In the genomic region with DNA sequence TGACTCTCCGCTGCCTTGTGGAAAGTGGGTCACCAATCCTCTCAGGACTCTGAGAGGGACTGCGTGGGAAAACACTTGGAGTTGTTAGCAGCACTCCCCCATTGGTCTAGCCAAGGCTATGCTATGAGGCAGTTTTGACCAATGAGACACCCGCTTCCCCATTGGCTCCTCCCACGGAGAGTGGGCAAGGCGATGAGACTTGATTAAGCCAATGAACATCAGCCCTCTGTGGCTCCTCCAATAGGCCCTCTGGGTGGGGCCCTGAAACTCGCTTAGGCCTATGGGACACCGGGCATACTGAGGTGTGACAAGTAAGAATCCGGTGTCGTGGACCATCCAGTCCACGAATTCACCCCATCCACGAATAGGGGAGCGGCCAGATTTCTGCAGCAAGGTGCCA, we compare ENCODE assay signal across 8 mouse cellular contexts. TPM values are rescaled to one million over a fixed set of nuclear protein-coding genes. Genes with fewer than 3 reads are reported as not detected.
A peak's percentile ranks its signal among the peaks of the same experiment; 100 is the strongest.
DNase-seq lines count a peak whose midpoint lies in the region; ATAC-seq and TF ChIP-seq lines count a peak whose summit lies in the region.

No protein-coding gene starts in this region.

- no peak for TF ChIP-seq CTCF in forebrain, postnatal 0 days (IDR thresholded peaks at IDR 0.05; ENCODE audit: low read depth)

- peak overlapping the region; percentile 24; the same call in 1 of the 2 replicates for H3K4me2 ChIP-seq in forebrain, postnatal 0 days (ENCODE audit: low read depth)
- peak overlapping the region; percentile 49 for H3K4me2 ChIP-seq in lung, embryonic 15.5 days

- H3K36me3 ChIP-seq in forebrain, postnatal 0 days (ENCODE audit: insufficient read depth) = no peaks in the 10 kb centered on the region
- H3K36me3 ChIP-seq in lung, embryonic 15.5 days = no peaks in the 10 kb centered on the region

- H3K4me1 ChIP-seq in forebrain, postnatal 0 days (ENCODE audit: insufficient read depth) = peaks cover 5% of the 10 kb centered on the region
- peaks cover 10% of the 10 kb centered on the region for H3K4me1 ChIP-seq in lung, embryonic 15.5 days

- peak; percentile 87 for ATAC-seq in cerebellum, adult (ENCODE audit: insufficient number of reproducible peaks, low FRiP score, low TSS enrichment)
- peak; percentile 76 for ATAC-seq in forebrain, postnatal 0 days
- peak; percentile 33; the same call in 1 of the 2 replicates for ATAC-seq in lung, embryonic 15.5 days (ENCODE audit: borderline replicate concordance, extremely low read depth, low FRiP score, low TSS enrichment)
- ATAC-seq in monocyte, adult 5-6 weeks (replicated peaks; ENCODE audit: insufficient number of reproducible peaks, low FRiP score, low TSS enrichment, poor library complexity, severe bottlenecking) = no peak

- no peak overlapping the region for H3K9ac ChIP-seq in forebrain, postnatal 0 days
- H3K9ac ChIP-seq in lung, embryonic 15.5 days = no peak overlapping the region

- DNase-seq in cerebellum, postnatal 4 days (ENCODE audit: low spot score in 2 of 2) = no peak
- peak; percentile 45 to 74 for DNase-seq in cerebellum, adult 18-20 months
- DNase-seq in forebrain, postnatal 0 days = no peak
- DNase-seq in kidney, postnatal 10 days = peak; percentile 23
- peak; percentile 36 for DNase-seq in right cerebral cortex, postnatal 14 days

- no peaks in the 10 kb centered on the region for H3K9me3 ChIP-seq in forebrain, postnatal 0 days (ENCODE audit: low read length)
- H3K9me3 ChIP-seq in lung, embryonic 15.5 days = no peaks in the 10 kb centered on the region

- H3K27ac ChIP-seq in forebrain, postnatal 0 days (ENCODE audit: low read depth, low read length) = no peak overlapping the region
- H3K27ac ChIP-seq in lung, embryonic 15.5 days = no peak overlapping the region

- no peak overlapping the region for H3K4me3 ChIP-seq in forebrain, postnatal 0 days (ENCODE audit: low read depth, low read length)
- peak overlapping the region; percentile 21 for H3K4me3 ChIP-seq in lung, embryonic 15.5 days

- H3K27me3 ChIP-seq in forebrain, postnatal 0 days (ENCODE audit: insufficient read depth, low read length) = no peaks in the 10 kb centered on the region; the same call in 1 of the 2 replicates
- peaks cover 49% of the 10 kb centered on the region for H3K27me3 ChIP-seq in lung, embryonic 15.5 days

- whole genome bisulfite sequencing in forebrain, postnatal 0 days = 28% methylated on average over 12 of the region's 12 CpGs
- 9% methylated on average over 12 of the region's 12 CpGs for WGBS in lung, embryonic 15.5 days

RNA-seq across cellular contexts. Expression of a gene that starts 36.3 kb away (rescaled TPM):
- 0.92 and 1.0 TPM in 2 replicates for total RNA-seq in forebrain, postnatal 0 days (2014; rRNA removed)
- 0.19 and 0.27 TPM in 2 replicates for polyA plus RNA-seq in forebrain, postnatal 0 days (2015; fragmentation: Nextera tagmentation; extraction: Ambion mirVana)
- 0.83 and 1.1 TPM in 2 replicates for polyA plus RNA-seq in lung, embryonic 15.5 days (2015; fragmentation: Nextera tagmentation; extraction: Ambion mirVana)
- not detected in 3 replicates for total RNA-seq in monocyte, adult 5-6 weeks (2017)

Comparison
In these comparisons a context has a peak if more than half of its experiments do, and no peak if none do; other contexts are left out.
1. DNase-seq: peak in cerebellum, adult 18-20 months (2 of 2), kidney, postnatal 10 days (single experiment) and right cerebral cortex, postnatal 14 days (single experiment); none in cerebellum, postnatal 4 days (0 of 2) and forebrain, postnatal 0 days (single experiment).